Mouse (Mus musculus): ENCODE measurements around the gene Tspyl3.

DNA sequence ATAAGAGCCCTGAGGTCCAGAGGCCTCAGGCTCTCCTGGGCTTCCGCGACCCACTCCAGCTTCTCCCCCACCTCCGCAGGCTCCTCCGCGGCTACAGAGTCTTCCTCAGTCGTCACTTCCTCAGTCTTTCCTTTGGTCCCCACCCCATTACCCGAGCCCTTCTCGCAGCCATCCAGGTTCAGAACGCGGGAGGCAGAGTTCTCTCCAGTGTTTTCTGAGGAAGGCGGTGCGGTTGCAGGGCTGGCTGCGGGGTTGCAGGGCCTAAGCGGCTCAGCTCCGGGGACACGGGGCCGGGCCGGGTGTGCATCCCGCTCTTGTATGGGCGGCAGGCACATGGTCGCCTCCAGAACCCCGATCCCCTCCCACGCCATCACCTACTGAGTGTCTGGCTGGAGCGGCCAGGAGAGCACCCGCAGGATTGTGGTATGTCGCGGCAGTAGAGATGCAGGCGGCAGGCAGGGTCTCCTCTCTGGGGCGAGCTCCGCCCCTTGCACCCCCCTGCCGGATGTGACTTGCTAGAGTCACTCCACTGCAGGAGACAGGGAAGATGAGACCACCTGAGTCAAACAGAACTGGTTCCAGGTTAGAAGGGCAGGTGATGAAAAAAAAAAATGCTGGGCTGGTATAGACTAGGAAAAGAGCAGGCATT is at the start of gene Tspyl3:
- no peak for TF ChIP-seq CTCF (IDR thresholded peaks at IDR 0.05; ENCODE audit: insufficient read depth, low read depth, low read length)
- TF ChIP-seq POLR2A (IDR thresholded peaks at IDR 0.05; ENCODE audit: insufficient read depth, low read depth, low read length), result 0 out of 2 replicates have a peak, but pooled peaks have one; percentile 26
